Mouse (Mus musculus) liver, postnatal 0 days (tissue): ENCODE data around the gene Smbd1.

Experiments
- CTCF ChIP-seq: sonication (generic); IDR thresholded peaks from 2 replicates; pipeline ENCODE4 v1.5.1; 2016; ENCODE audit warnings: antibody characterized with exemption, low read depth
- EP300 ChIP-seq: IDR thresholded peaks from 2 replicates; pipeline ENCODE4 v1.6.1; 2016; ENCODE audit warnings: antibody characterized with exemption, low read depth, mild to moderate bottlenecking

GRCm38 (mm10) chr16:32849042-32849830 is 39.0 kb upstream of the Smbd1 start:
- TF ChIP-seq CTCF: no peak
- TF ChIP-seq EP300: no peak
